Mouse (Mus musculus) erythroblast, adult 5-6 weeks (primary cell): ENCODE measurements around the gene Thbs4. TPM values are rescaled to one million over a fixed set of nuclear protein-coding genes. Genes with fewer than 3 reads are reported as not detected.
"Not testable (repeated sequence)": the region's sequence is repeated elsewhere in the genome, so short reads cannot be mapped to it uniquely, and the experiment has no call there.

Experiments used
- ATAC-seq: replicated peaks from 2 replicates; pipeline ENCODE4 v1.8.0; 2016; ENCODE audit warnings: moderate number of reproducible peaks, mild to moderate bottlenecking, moderate TSS enrichment, inconsistent platforms; ENCODE audit not compliant: poor library complexity, low FRiP score, severe bottlenecking
- total RNA-seq, 2 experiments: library from RNA; stranded (forward) in 1 of 2; stranded (reverse) in 1 of 2; fragments of 150-400 nt in 1 of 2; fragments of 200-764, 138-1000 nt in 1 of 2; gene quantifications; 2 replicates each; pipeline versions ENCODE4 v1.2.3 to v1.2.4; 2015 to 2017; ENCODE audit warnings: low replicate concordance in 2 of 2

Thbs4 gene
- total RNA-seq (2015; ENCODE audit: low replicate concordance): not detected in 2 replicates
- not detected in 2 replicates for total RNA-seq (2017; ENCODE audit: low replicate concordance)

- ATAC-seq: no peak
These were observed at the start of gene Thbs4 for GRCm38 (mm10) chr13:92794462-92795214. TSS of gene Thbs4 (minus strand) at chr13:92794818.

GRCm38 (mm10) chr13:92833162-92833561 lies 38.5 kb upstream of the Thbs4 start:
- no peak for ATAC-seq

- ATAC-seq: no peak
These were observed 34.2 kb upstream of the Thbs4 start for GRCm38 (mm10) chr13:92828820-92829219.

GRCm38 (mm10) chr13:92817357-92817756 lies 22.7 kb upstream of the Thbs4 start:
- ATAC-seq: no peak

DNA sequence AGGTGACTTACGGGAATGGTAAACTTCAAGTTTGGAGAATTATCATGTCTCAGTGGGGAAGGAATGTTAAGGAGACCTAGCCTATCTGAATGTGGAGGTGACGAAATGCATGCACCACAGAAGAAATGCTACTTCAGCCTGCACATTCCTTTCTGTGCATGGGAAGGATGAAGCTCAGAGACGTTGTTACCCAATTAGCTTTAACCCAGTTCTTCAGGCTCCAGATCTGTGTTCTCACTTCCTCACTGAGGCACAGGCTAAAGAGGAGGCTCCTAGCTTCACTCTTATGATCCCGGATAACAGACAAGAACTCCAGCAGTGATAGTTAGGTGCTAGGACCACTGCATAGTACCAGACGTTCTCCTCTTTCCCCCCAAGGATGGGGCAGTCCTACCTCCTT lies 21.7 kb upstream of the Thbs4 start:
- ATAC-seq: no peak

DNA sequence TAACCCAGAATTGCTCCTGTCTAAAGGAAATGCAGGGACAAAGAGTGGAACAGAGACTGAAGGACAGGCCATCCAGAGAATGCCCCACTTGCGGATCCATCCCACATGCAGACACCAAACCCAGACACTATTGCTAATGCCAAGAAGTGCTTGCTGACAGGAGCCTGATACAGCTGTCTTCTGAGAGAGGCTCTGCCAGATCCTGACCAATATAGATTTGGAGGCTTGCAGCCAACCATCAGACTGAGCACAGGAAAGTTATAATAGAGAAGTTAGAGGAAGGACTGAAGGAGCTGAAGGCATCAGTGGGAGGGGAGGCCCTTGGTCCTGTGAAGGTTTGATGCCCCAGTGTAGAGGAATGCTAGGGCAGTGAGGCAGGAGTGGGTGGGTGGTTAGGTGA lies 16.0 kb upstream of the Thbs4 start:
- ATAC-seq: not testable (repeated sequence)

DNA sequence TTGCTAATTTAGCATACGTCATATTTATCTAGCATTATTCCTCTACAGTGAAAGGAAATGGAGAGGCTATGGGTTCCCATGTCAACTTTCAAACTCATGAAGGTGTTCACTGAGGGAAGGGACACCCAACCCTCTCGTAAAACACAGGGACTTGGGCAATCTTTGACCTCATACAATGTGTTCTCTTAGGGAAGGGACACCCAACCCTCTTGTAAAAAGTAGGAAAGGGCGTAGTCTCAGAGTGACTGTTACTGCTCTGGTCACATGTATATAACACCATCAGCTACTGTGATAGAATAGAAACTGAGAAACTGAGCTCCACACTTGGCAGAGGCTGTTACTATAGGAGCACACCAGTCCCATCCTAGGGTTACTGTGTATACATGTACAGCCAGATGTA lies 13.2 kb upstream of the Thbs4 start:
- no peak for ATAC-seq

DNA sequence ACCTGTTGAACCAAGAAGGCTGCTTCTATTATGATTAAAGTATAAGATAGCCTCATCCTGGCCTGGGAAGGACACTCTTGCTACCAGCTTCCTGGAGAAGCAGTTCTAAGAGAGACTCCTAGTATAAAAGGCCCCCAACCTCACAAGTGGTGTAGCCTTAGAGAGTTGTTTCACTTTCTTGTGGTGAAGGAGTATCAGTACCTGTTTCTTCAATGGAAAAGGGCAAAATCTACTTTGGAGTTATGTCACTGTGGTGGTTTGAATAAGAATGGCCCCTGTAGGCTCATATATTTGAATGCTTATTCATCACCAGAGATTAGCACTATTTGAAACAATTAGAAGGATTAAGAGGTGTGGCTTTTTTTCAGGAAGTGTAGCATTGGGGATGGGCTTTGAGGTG lies 12.2 kb upstream of the Thbs4 start:
- no peak for ATAC-seq

DNA sequence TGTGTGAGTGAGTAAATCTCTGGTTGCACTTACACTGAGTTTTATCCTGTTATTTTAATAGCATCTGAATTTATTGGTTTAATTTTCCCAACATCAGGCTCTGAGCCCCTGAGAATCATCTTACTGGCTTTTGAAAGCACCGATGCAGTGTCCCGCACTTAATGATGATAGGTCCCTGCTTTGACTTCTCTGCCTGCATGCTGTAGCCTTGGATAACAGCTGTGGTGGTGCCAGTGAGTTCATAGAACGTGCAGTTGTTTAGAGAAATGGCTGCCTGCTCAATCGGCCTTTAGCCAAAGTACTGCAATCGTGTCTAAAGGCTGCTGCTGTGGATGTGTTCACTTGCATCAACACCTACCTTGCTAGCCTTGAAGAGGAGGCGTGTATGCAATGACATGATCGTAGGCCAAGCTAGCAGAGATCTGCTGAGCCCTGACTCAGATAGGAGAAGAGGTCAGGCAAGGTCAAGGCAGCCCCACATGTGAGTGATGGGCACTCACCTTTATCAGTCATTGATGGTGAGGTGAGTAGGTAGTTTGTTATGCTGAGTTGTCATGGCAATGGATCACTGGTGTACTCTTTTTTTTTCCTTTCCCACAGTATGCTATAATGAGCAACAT lies 4.8 kb upstream of the Thbs4 start:
- ATAC-seq: no peak

GRCm38 (mm10) chr13:92798830-92799229 lies 4.2 kb upstream of the Thbs4 start:
- no peak for ATAC-seq

- no peak for ATAC-seq
These were observed 982 bp downstream of the Thbs4 start for GRCm38 (mm10) chr13:92793636-92794035.

GRCm38 (mm10) chr13:92791474-92791873 lies 3.1 kb downstream of the Thbs4 start:
- no peak for ATAC-seq

DNA sequence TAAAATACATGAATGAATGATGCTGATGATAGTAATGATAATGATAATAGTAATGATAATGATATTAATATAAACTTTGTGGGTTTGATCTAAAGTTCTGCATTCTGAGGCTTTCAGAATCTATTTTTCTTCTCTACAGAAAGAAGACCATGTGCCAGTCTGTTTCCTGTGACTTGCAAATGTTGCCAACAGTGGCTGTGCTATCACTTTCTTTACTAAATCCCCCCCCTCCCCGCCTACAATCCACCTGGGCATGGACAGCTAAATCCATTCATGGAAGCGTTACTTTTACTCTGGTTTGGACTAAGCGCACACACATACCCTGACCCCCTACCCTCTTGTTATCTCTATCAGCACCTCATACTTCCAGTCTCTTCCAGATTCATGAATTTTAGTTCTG lies 10.3 kb downstream of the Thbs4 start:
- no peak for ATAC-seq

GRCm38 (mm10) chr13:92783551-92783950 lies 11.1 kb downstream of the Thbs4 start:
- ATAC-seq: no peak

- ATAC-seq: no peak
These were observed 13.7 kb downstream of the Thbs4 start for GRCm38 (mm10) chr13:92780927-92781326.

DNA sequence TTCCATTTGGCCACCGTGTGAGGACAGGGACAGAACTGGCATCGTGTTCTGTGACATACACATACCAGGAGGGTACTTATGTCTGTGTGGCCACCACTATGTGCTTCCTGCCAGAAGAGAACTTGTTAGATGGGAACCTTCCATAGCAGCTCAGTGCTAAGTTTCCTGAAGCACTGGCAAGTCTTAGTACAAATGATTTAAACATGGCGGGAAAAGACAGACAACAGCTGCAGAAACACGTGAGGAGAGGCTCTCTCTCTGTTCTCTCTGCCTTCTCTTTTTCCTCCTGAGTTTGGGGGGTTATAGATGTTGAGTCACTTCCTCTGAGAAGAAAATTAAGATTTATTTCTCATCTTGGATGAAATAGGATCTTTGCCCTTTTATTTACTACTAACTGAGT lies 14.5 kb downstream of the Thbs4 start:
- ATAC-seq: no peak

GRCm38 (mm10) chr13:92778642-92779041 lies 16.0 kb downstream of the Thbs4 start:
- no peak for ATAC-seq

GRCm38 (mm10) chr13:92775916-92776315 lies 18.7 kb downstream of the Thbs4 start:
- no peak for ATAC-seq

GRCm38 (mm10) chr13:92774887-92775286 lies 19.7 kb downstream of the Thbs4 start:
- no peak for ATAC-seq

DNA sequence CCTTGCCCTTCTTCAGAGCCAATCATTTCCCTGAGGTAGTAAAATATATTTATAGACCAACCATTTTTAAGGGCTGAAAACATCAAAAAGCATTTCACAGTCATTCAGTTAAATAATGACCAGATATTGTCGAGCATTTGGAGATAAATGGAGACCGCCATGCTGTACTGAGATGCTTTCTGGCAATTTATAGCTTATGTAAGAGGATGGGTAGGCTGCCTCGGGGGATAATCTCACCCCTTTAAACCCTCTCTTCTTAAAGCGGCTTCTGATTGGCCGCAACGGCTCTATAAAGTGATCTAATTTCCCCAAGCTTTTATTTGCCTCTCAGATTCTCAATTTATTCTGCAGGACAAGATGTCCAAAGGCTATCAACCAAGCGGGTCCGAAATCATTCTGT lies 22.1 kb downstream of the Thbs4 start:
- no peak for ATAC-seq

DNA sequence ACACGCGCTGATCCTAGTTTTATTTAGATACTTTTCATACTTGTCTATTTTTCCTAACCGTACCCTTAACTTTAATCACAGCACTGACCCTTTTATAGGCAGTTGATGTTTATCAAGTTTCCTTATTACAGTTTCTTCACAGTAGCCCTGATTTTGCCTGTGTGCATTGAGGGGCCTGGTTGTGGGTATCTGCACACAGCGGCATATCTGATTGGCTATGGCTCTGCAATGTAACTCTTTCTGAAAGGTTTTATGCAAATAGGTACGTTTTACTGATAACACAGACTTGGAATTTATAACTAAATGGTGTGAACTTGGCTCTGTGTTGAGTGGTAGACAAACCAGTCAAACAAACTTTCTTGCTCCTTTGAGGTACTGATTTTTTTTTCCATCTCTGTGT lies 23.1 kb downstream of the Thbs4 start:
- ATAC-seq: no peak
